Mouse (Mus musculus): Measurements from ENCODE around the gene Capg.

- no peak for TF ChIP-seq TAL1 (IDR thresholded peaks at IDR 0.05; ENCODE audit: low read length)
- TF ChIP-seq GATA1 (IDR thresholded peaks at IDR 0.05; ENCODE audit: low read length): no peak
These were observed 34.2 kb upstream of the Capg start for GRCm38 (mm10) chr6:72509872-72510435.
